Mouse (Mus musculus): Measurements from ENCODE around the gene Cacnb1.

Gene Cacnb1

GRCm38 (mm10) chr11:98022555-98023371 lies at the start of gene Cacnb1:
Gene Cacnb1, minus strand, starts transcription at chr11:98023034.
- peak; percentile 80 to 94 for DNase-seq (ENCODE audit: inconsistent age in 2 of 2, low spot score in 1 of 2)

- no peak for DNase-seq (ENCODE audit: inconsistent age in 2 of 2, low spot score in 1 of 2)
Measured at GRCm38 (mm10) chr11:98067255-98067654, 44.4 kb upstream of the Cacnb1 start.

- DNase-seq (ENCODE audit: inconsistent age in 2 of 2, low spot score in 1 of 2): no peak
Measured at GRCm38 (mm10) chr11:98066201-98066600, 43.4 kb upstream of the Cacnb1 start.

GRCm38 (mm10) chr11:98061904-98062562 lies 39.2 kb upstream of the Cacnb1 start:
- peak; percentile 60 to 86 for DNase-seq (ENCODE audit: inconsistent age in 2 of 2, low spot score in 1 of 2)

- peak in 1 of 2 experiments; percentile 48 for DNase-seq (ENCODE audit: inconsistent age in 2 of 2, low spot score in 1 of 2)
Measured at GRCm38 (mm10) chr11:98061441-98061840, 38.6 kb upstream of the Cacnb1 start.

GRCm38 (mm10) chr11:98060104-98060692 lies 37.4 kb upstream of the Cacnb1 start:
- no peak for DNase-seq (ENCODE audit: inconsistent age in 2 of 2, low spot score in 1 of 2)

GRCm38 (mm10) chr11:98059662-98060061 lies 36.8 kb upstream of the Cacnb1 start:
- DNase-seq (ENCODE audit: inconsistent age in 2 of 2, low spot score in 1 of 2): peak; percentile 54 to 70

- DNase-seq (ENCODE audit: inconsistent age in 2 of 2, low spot score in 1 of 2): peak; percentile 54 to 66
Measured at GRCm38 (mm10) chr11:98057998-98058397, 35.2 kb upstream of the Cacnb1 start.

- DNase-seq (ENCODE audit: inconsistent age in 2 of 2, low spot score in 1 of 2): peak; percentile 63 to 82
Measured at GRCm38 (mm10) chr11:98057466-98057865, 34.6 kb upstream of the Cacnb1 start.

- DNase-seq (ENCODE audit: inconsistent age in 2 of 2, low spot score in 1 of 2): peak; percentile 88
Measured at GRCm38 (mm10) chr11:98052989-98053834, 30.4 kb upstream of the Cacnb1 start, which contains the start of gene Stac2. Gene Stac2, minus strand, starts transcription at chr11:98053462.

GRCm38 (mm10) chr11:98052129-98052988 lies 29.5 kb upstream of the Cacnb1 start:
- peak in 1 of 2 experiments; percentile 69 for DNase-seq (ENCODE audit: inconsistent age in 2 of 2, low spot score in 1 of 2)

- DNase-seq (ENCODE audit: inconsistent age in 2 of 2, low spot score in 1 of 2): no peak
Measured at GRCm38 (mm10) chr11:98051611-98052128, 28.8 kb upstream of the Cacnb1 start.

GRCm38 (mm10) chr11:98050940-98051339 lies 28.1 kb upstream of the Cacnb1 start:
- DNase-seq (ENCODE audit: inconsistent age in 2 of 2, low spot score in 1 of 2): no peak

GRCm38 (mm10) chr11:98050520-98050815 lies 27.6 kb upstream of the Cacnb1 start:
- no peak for DNase-seq (ENCODE audit: inconsistent age in 2 of 2, low spot score in 1 of 2)

GRCm38 (mm10) chr11:98049672-98050519 lies 27.1 kb upstream of the Cacnb1 start:
- no peak for DNase-seq (ENCODE audit: inconsistent age in 2 of 2, low spot score in 1 of 2)

GRCm38 (mm10) chr11:98047745-98048144 lies 24.9 kb upstream of the Cacnb1 start:
- peak in 1 of 2 experiments; percentile 48 for DNase-seq (ENCODE audit: inconsistent age in 2 of 2, low spot score in 1 of 2)

GRCm38 (mm10) chr11:98046466-98046865 lies 23.6 kb upstream of the Cacnb1 start:
- peak; percentile 84 to 93 for DNase-seq (ENCODE audit: inconsistent age in 2 of 2, low spot score in 1 of 2)

GRCm38 (mm10) chr11:98045596-98045995 lies 22.8 kb upstream of the Cacnb1 start:
- peak in 1 of 2 experiments; percentile 32 for DNase-seq (ENCODE audit: inconsistent age in 2 of 2, low spot score in 1 of 2)

- no peak for DNase-seq (ENCODE audit: inconsistent age in 2 of 2, low spot score in 1 of 2)
Measured at GRCm38 (mm10) chr11:98044074-98044473, 21.2 kb upstream of the Cacnb1 start.

Measured in adrenal gland, adult (tissue).